Mouse (Mus musculus) heart, embryonic 14.5 days (tissue): ENCODE results near the gene Prkcb. TPM values are rescaled to one million over a fixed set of nuclear protein-coding genes. Genes with fewer than 3 reads are reported as not detected.

Experiments used
- ATAC-seq: fragments of 200-750 bp; cut with Nextera tagmentation; 2 replicates; pipeline ENCODE4 v1.8.0; 2017; ENCODE audit warnings: low read depth, moderate TSS enrichment; ENCODE audit not compliant: insufficient number of reproducible peaks, insufficient read depth, low FRiP score
- H3K27ac ChIP-seq, 2 experiments: fragments of 200-500 bp in 1 of 2; fragments of 300-500 bp in 1 of 2; sonication (generic) in 1 of 2; replicated peaks in 1 of 2; 2 replicates each; pipeline ENCODE4 v1.5.1; 2012 to 2014; ENCODE audit warnings: low read depth in 2 of 2, low read length in 2 of 2, control low read depth in 1 of 2, mild to moderate bottlenecking in 1 of 2, mixed read lengths in 1 of 2; ENCODE audit not compliant: control insufficient read depth in 1 of 2, insufficient read depth in 1 of 2
- H3K27me3 ChIP-seq: fragments of 300-500 bp; sonication (generic); 2 replicates; pipeline ENCODE4 v1.6.1; 2014; ENCODE audit warnings: mild to moderate bottlenecking, low read length, control low read depth; ENCODE audit not compliant: control insufficient read depth, insufficient read depth
- H3K36me3 ChIP-seq: fragments of 300-500 bp; sonication (generic); 2 replicates; pipeline ENCODE4 v1.6.1; 2014; ENCODE audit warnings: mild to moderate bottlenecking, control low read depth, low read length, mixed read lengths; ENCODE audit not compliant: control insufficient read depth, insufficient read depth
- H3K4me1 ChIP-seq, 2 experiments: fragments of 200-500 bp in 1 of 2; fragments of 300-500 bp in 1 of 2; sonication (generic) in 1 of 2; 2 replicates each; pipeline ENCODE4 v1.6.1; 2012 to 2014; ENCODE audit warnings: low read length in 2 of 2, control low read depth in 1 of 2, mixed read lengths in 1 of 2; ENCODE audit not compliant: control insufficient read depth in 2 of 2, insufficient read depth in 2 of 2
- H3K4me2 ChIP-seq: fragments of 300-500 bp; sonication (generic); 2 replicates; pipeline ENCODE4 v1.6.1; 2014; ENCODE audit warnings: mild to moderate bottlenecking, low read length
- H3K4me3 ChIP-seq, 2 experiments: fragments of 200-500 bp in 1 of 2; fragments of 300-500 bp in 1 of 2; sonication (generic) in 1 of 2; 2 replicates each; pipeline ENCODE4 v1.5.1; 2012 to 2014; ENCODE audit warnings: low read length in 2 of 2, mild to moderate bottlenecking in 2 of 2, control low read depth in 1 of 2, low read depth in 1 of 2, moderate library complexity in 1 of 2; ENCODE audit not compliant: control insufficient read depth in 1 of 2, insufficient read depth in 1 of 2
- H3K9ac ChIP-seq: fragments of 300-500 bp; sonication (generic); 2 replicates; pipeline ENCODE4 v1.6.1; 2014; ENCODE audit warnings: mild to moderate bottlenecking, low read length
- H3K9me3 ChIP-seq: fragments of 300-500 bp; sonication (generic); 2 replicates; pipeline ENCODE4 v1.6.1; 2016; ENCODE audit warnings: low read length, control low read depth; ENCODE audit not compliant: control insufficient read depth
- WGBS: fragments of 180-500 bp; shearing (Covaris S2); extraction: QIAGEN DNeasy Blood & Tissue Kit; methylation state at CpG from one replicate; pipeline ENCODE4 v1.1.7; 2014; 5-methylcytosine and 5-hydroxymethylcytosine counted together
- polyA plus RNA-seq: library from polyadenylated mRNA; unstranded; fragments of >200 nt; fragmentation: Nextera tagmentation; extraction: Ambion mirVana; gene quantifications from 2 replicates; pipeline ENCODE4 v1.2.1, GENCODE M21; 2014

Gene Prkcb
- polyA plus RNA-seq, 1 experiment from 2014 or later = 6.7 TPM

DNA sequence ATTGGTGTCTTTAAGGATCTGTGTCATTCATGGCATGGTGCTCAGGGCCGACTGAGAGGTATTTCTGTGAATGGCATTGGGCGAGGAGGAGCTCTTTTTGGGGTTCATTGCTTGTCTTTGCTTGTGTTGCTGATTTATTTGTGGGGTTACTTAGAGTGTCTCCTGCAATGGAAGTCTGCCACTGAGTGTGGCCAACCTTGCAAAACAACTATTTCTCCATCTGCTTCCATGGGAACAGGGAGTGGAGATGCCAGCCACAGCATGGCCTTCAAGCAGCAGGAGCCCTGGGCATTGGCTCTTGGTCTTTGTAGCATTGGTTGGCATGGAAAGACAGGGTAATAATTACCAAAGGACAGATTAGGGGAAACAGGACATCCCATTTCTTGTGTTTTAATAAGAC is 50.9 kb downstream of the Prkcb start:
- H3K9ac ChIP-seq = no peak overlapping the region
- no peak overlapping the region for H3K4me3 ChIP-seq
- no peak overlapping the region for H3K4me2 ChIP-seq
- no peaks in the 10 kb centered on the region for H3K4me1 ChIP-seq
- H3K27ac ChIP-seq = no peak overlapping the region
- WGBS = 76% methylated on average over 2 of the region's 2 CpGs
- no peaks in the 10 kb centered on the region for H3K27me3 ChIP-seq
- ATAC-seq = no peak
- H3K36me3 ChIP-seq = no peaks in the 10 kb centered on the region
- H3K9me3 ChIP-seq = no peaks in the 10 kb centered on the region

DNA sequence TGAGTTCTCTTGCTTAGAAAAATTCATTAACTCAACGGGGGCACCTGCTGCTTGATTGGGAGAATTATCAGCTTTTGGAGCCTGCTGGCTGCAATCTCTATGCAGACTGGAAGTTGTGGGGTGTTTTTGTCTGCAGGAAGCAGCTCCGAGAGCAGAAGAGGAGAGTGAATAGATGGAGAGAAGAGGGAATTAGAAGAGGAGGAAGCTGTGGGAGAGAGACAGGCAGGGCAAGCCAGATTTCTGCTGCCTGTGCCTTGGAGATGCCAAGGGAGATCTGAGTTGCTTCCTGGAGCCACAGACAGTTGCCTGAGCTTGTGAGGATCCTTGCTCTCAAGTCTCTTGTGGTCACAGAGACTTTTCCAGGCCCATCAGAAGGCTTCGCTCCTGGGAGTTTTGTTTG is 53.3 kb downstream of the Prkcb start:
- no peak overlapping the region for H3K9ac ChIP-seq
- no peak overlapping the region for H3K27ac ChIP-seq
- WGBS = 45% methylated on average over 3 of the region's 3 CpGs
- H3K4me3 ChIP-seq = no peak overlapping the region
- H3K4me1 ChIP-seq = no peaks in the 10 kb centered on the region
- H3K36me3 ChIP-seq = no peaks in the 10 kb centered on the region
- ATAC-seq = no peak
- no peaks in the 10 kb centered on the region for H3K27me3 ChIP-seq
- no peak overlapping the region for H3K4me2 ChIP-seq
- H3K9me3 ChIP-seq = no peaks in the 10 kb centered on the region

DNA sequence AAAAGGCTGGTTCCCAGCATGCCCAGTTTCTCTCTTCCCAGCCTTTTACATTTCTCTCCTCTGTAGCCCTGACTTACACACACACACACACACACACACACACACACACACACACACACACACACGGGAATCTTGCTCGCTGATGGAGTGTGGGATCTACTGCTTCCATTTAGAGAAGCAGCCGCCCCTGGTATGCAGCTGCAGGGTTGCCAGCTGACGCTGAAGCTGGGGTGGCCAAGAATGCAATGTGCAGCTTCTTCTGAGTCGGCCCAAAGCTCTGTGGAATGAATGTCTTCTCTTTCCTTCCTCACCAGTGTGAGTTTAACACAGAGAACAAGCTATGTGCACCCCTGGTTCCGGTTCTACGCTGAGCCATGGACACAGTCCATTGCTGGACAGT is 56.1 kb downstream of the Prkcb start:
- H3K27ac ChIP-seq = no peak overlapping the region
- no peaks in the 10 kb centered on the region for H3K9me3 ChIP-seq
- H3K4me1 ChIP-seq = no peaks in the 10 kb centered on the region; a peak in 1 of 4 replicates
- no peak overlapping the region for H3K4me2 ChIP-seq
- H3K36me3 ChIP-seq = no peaks in the 10 kb centered on the region
- 53% methylated on average over 7 of the region's 7 CpGs for WGBS
- no peaks in the 10 kb centered on the region for H3K27me3 ChIP-seq
- no peak overlapping the region for H3K4me3 ChIP-seq
- no peak overlapping the region for H3K9ac ChIP-seq
- no peak for ATAC-seq

DNA sequence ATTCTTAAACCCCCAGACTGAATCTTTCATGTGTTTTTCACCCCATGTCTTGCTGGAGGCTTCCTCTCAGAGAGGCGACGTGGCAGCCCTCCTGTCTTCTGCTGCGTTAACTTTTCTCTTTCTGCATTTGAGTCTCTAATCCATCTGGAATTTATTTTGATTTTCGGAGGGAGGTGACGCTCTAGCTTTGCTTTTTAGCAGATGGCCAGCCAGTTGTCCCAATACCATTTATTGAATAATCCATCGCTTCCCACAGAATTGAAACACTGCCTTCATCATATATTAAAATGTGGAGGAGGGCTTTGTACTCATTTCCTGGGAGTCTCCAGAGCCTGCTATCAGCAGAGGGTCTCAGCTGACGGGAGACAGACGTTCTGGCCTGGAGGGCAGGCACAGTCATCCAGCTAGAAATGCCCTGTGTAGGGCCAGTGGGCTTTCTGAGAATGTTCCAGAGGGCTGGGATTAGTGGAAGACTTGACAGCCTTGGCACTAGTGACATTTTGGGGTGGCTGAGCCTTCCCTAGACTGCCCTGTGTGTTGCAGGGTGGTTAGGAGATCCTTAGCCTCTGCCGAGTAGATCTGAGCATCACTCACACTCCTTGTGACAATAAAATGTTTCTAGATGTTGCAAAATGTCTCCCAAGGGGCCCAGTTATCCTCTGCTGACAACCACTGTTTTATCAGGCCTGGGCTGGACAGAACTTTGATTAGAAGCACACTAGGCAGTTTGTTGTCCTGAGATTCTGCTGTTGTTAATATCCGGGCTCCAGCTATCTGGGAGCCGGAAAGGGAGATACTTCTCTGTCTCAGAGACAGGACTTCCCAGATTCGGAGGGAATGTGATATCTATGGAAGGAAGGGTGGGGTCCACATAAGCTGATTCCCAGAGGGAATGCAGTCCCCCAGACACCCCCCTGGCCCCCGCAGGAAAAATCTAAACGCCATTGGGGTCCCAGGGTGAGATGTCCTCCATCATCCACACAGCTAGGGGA is 58.0 kb downstream of the Prkcb start:
- WGBS = 50% methylated on average over 14 of the region's 14 CpGs
- no peak overlapping the region for H3K4me3 ChIP-seq
- no peak for ATAC-seq
- H3K4me1 ChIP-seq = no peaks in the 10 kb centered on the region; a peak in 1 of 4 replicates
- no peaks in the 10 kb centered on the region for H3K9me3 ChIP-seq
- H3K27me3 ChIP-seq = no peaks in the 10 kb centered on the region
- peak overlapping the region in 1 of 2 experiments; percentile 24; a peak in 2 of 4 replicates for H3K27ac ChIP-seq
- no peak overlapping the region for H3K9ac ChIP-seq
- no peak overlapping the region for H3K4me2 ChIP-seq
- H3K36me3 ChIP-seq = no peaks in the 10 kb centered on the region

DNA sequence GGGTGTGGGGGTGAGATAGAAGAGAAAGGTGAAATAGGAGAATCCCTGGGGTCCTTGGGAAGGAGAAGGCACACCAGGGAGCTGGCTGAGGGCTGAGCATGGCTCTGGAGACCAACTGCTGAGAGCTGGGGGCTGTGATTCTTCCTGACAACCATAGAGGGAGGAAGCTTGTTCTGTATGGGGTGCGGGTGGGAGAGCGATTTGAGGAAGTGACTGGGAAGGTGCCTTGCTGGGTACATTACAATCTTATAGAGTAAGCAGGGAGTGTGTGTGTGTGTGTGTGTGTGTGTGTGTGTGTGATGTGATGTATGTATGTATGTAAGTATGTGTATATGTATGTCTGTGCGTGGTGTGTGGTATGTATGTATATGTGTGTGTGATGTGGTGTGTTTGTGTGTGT is 58.9 kb downstream of the Prkcb start:
- no peak for ATAC-seq
- no peak overlapping the region for H3K27ac ChIP-seq
- H3K4me2 ChIP-seq = no peak overlapping the region
- H3K9me3 ChIP-seq = no peaks in the 10 kb centered on the region
- H3K9ac ChIP-seq = no peak overlapping the region
- WGBS = 72% methylated on average over 3 of the region's 3 CpGs
- H3K4me1 ChIP-seq = no peaks in the 10 kb centered on the region; a peak in 1 of 4 replicates
- H3K4me3 ChIP-seq = no peak overlapping the region
- no peaks in the 10 kb centered on the region for H3K27me3 ChIP-seq
- H3K36me3 ChIP-seq = no peaks in the 10 kb centered on the region

DNA sequence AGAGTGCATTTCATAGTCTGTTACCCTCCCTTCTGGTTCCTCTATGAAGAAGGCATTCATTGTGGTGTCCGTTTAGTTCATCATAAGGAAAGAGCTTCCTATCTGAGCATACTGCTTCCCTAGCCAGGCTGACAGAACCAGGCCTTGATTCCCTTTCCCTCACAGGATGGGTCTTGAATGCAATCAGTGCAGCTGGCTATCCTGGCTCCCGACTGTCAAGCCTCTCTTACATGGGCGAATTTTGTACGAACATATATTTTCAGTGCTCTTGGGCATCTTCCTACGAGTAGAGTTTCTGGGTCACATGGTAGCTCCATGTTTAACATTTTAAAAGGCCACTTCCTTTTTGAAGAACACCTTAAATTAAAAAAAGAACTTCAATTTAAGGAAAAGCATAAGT is 61.4 kb downstream of the Prkcb start:
- no peaks in the 10 kb centered on the region; a peak in 1 of 4 replicates for H3K4me1 ChIP-seq
- no peaks in the 10 kb centered on the region for H3K9me3 ChIP-seq
- H3K9ac ChIP-seq = no peak overlapping the region
- H3K4me3 ChIP-seq = no peak overlapping the region
- H3K27ac ChIP-seq = no peak overlapping the region
- 78% methylated on average over 5 of the region's 5 CpGs for WGBS
- no peak overlapping the region for H3K4me2 ChIP-seq
- no peak for ATAC-seq
- no peaks in the 10 kb centered on the region for H3K27me3 ChIP-seq
- H3K36me3 ChIP-seq = no peaks in the 10 kb centered on the region

DNA sequence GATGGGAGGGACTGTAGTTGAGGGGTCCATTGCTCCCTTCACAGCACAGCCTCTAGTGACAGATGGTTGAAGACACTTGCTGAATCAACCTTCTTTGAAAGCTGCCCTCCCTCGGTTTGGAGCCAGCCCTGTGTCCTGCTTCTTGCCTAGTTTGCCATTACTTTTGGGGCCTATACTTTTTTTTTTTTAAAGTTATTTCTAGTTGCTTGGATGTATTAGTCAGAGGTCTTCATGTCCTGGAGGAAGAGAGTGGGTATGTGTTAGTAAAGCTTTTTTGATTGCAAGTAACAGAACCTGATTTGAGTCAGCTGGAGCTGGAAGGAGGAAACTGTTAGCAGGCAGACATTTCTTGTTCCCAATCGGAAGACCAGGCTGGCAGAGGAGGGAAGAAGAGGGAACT is 62.2 kb downstream of the Prkcb start:
- Histone ChIP-seq H3K4me2 (no peak overlapping the region), H3K27me3 (no peaks in the 10 kb centered on the region), H3K27ac (no peak overlapping the region), H3K9me3 (no peaks in the 10 kb centered on the region), H3K9ac (no peak overlapping the region), H3K4me3 (no peak overlapping the region), H3K36me3 (no peaks in the 10 kb centered on the region), H3K4me1 (no peaks in the 10 kb centered on the region; a peak in 1 of 4 replicates)
- no peak for ATAC-seq
- WGBS = 65% methylated on average over 2 of the region's 2 CpGs
